Mouse (Mus musculus) adrenal gland, postnatal 10 days (tissue): ENCODE measurements around the gene Ric1. TPM values are rescaled to one million over a fixed set of nuclear protein-coding genes. Genes with fewer than 3 reads are reported as not detected.
"Not testable (repeated sequence)": the region's sequence is repeated elsewhere in the genome, so short reads cannot be mapped to it uniquely, and the experiment has no call there.

Experiments
- DNase-seq: peaks from one replicate; pipeline ENCODE4 v3.0.0; 2021; ENCODE audit warnings: mixed read lengths
- total RNA-seq, 2 experiments: library from RNA; stranded (reverse); gene quantifications; 2 replicates each; pipeline ENCODE4 v1.2.3; 2021

The Ric1 gene
- total RNA-seq, 2 experiments from 2014 or later = 51.9 to 57.6 TPM

- DNase-seq = no peak
Observed at GRCm38 (mm10) chr19:29497874-29498273, 24.2 kb upstream of the Ric1 start.

- DNase-seq = no peak
Observed at GRCm38 (mm10) chr19:29498842-29499456, 23.1 kb upstream of the Ric1 start.

GRCm38 (mm10) chr19:29500333-29500732, 21.7 kb upstream of the Ric1 start:
- no peak for DNase-seq

GRCm38 (mm10) chr19:29501106-29501505, 21.0 kb upstream of the Ric1 start:
- DNase-seq = peak; percentile 43

GRCm38 (mm10) chr19:29501507-29501906, 20.6 kb upstream of the Ric1 start:
- peak; percentile 89 for DNase-seq

- DNase-seq = no peak
Observed at GRCm38 (mm10) chr19:29504131-29504530, 18.0 kb upstream of the Ric1 start.

GRCm38 (mm10) chr19:29505617-29506016, 16.5 kb upstream of the Ric1 start:
- no peak for DNase-seq

- DNase-seq = no peak
Observed at GRCm38 (mm10) chr19:29508208-29508607, 13.9 kb upstream of the Ric1 start.

- no peak for DNase-seq
Observed at GRCm38 (mm10) chr19:29509857-29510256, 12.2 kb upstream of the Ric1 start.

GRCm38 (mm10) chr19:29511826-29512225, 10.3 kb upstream of the Ric1 start:
- DNase-seq = no peak

- DNase-seq = no peak
Observed at GRCm38 (mm10) chr19:29513111-29513766, 8.8 kb upstream of the Ric1 start.

GRCm38 (mm10) chr19:29514130-29514529, 8.0 kb upstream of the Ric1 start:
- no peak for DNase-seq

GRCm38 (mm10) chr19:29515386-29515785, 6.7 kb upstream of the Ric1 start:
- DNase-seq = no peak

- no peak for DNase-seq
Observed at GRCm38 (mm10) chr19:29515991-29516390, 6.1 kb upstream of the Ric1 start.

- peak; percentile 41 for DNase-seq
Observed at GRCm38 (mm10) chr19:29518409-29518808, 3.7 kb upstream of the Ric1 start.

- DNase-seq = no peak
Observed at GRCm38 (mm10) chr19:29518922-29519321, 3.2 kb upstream of the Ric1 start.

GRCm38 (mm10) chr19:29520996-29521560, 1.0 kb upstream of the Ric1 start:
- no peak for DNase-seq

- DNase-seq = peak; percentile 70
Observed at GRCm38 (mm10) chr19:29522445-29523229, 555 bp downstream of the Ric1 start.

GRCm38 (mm10) chr19:29523230-29523582, 1.1 kb downstream of the Ric1 start:
- DNase-seq = no peak

- no peak for DNase-seq
Observed at GRCm38 (mm10) chr19:29523701-29524100, 1.6 kb downstream of the Ric1 start.

- peak; percentile 76 for DNase-seq
Observed at GRCm38 (mm10) chr19:29524614-29525013, 2.5 kb downstream of the Ric1 start.

- DNase-seq = not testable (repeated sequence)
Observed at GRCm38 (mm10) chr19:29525588-29525987, 3.5 kb downstream of the Ric1 start.

GRCm38 (mm10) chr19:29526837-29527236, 4.8 kb downstream of the Ric1 start:
- no peak for DNase-seq
